Mouse (Mus musculus) heart, postnatal 0 days (tissue): ENCODE measurements around the gene Ninl. TPM values are rescaled to one million over a fixed set of nuclear protein-coding genes. Genes with fewer than 3 reads are reported as not detected.

Source experiments
- ATAC-seq: fragments of 200-750 bp; cut with Nextera tagmentation; 2 replicates; pipeline ENCODE4 v1.8.0; 2017; ENCODE audit warnings: low read depth, moderate number of reproducible peaks, moderate library complexity; ENCODE audit not compliant: insufficient read depth
- DNase-seq: peaks from one replicate; pipeline ENCODE4 v3.0.0-alpha.2; 2016; ENCODE audit warnings: low spot score
- H3K27ac ChIP-seq: fragments of 300-500 bp; sonication (generic); 2 replicates; pipeline ENCODE4 v1.5.1; 2014; ENCODE audit warnings: low read depth, mild to moderate bottlenecking
- H3K27me3 ChIP-seq: fragments of 300-500 bp; sonication (generic); 2 replicates; pipeline ENCODE4 v1.6.1; 2014; ENCODE audit warnings: low read length, mixed read lengths; ENCODE audit not compliant: control insufficient read depth, insufficient read depth
- H3K36me3 ChIP-seq: fragments of 300-500 bp; sonication (generic); replicated peaks from 2 replicates; pipeline ENCODE4 v1.6.1; 2014; ENCODE audit warnings: low read length, mixed read lengths; ENCODE audit not compliant: control insufficient read depth, insufficient read depth
- H3K4me1 ChIP-seq: fragments of 300-500 bp; sonication (generic); 2 replicates; pipeline ENCODE4 v1.6.1; 2014; ENCODE audit warnings: antibody characterized with exemption; ENCODE audit not compliant: control insufficient read depth, insufficient read depth
- H3K4me2 ChIP-seq: fragments of 300-500 bp; sonication (generic); 2 replicates; pipeline ENCODE4 v1.6.1; 2014; ENCODE audit warnings: low read depth, mild to moderate bottlenecking, low read length, moderate library complexity
- H3K4me3 ChIP-seq: fragments of 300-500 bp; sonication (generic); 2 replicates; pipeline ENCODE4 v1.5.1; 2014; ENCODE audit warnings: low read depth, low read length
- H3K9ac ChIP-seq: fragments of 300-500 bp; sonication (generic); replicated peaks from 2 replicates; pipeline ENCODE4 v1.6.1; 2014; ENCODE audit warnings: low read depth, low read length, mixed read lengths
- H3K9me3 ChIP-seq: fragments of 300-500 bp; sonication (generic); replicated peaks from 2 replicates; pipeline ENCODE4 v1.6.1; 2016; ENCODE audit warnings: low read length; ENCODE audit not compliant: control insufficient read depth
- CTCF ChIP-seq: IDR thresholded peaks from 2 replicates; pipeline ENCODE4 v1.5.1; 2016; ENCODE audit warnings: antibody characterized with exemption, control low read depth, low read depth
- EP300 ChIP-seq: IDR thresholded peaks from 2 replicates; pipeline ENCODE4 v1.6.1; 2016; ENCODE audit warnings: antibody characterized with exemption, low read depth
- WGBS: fragments of 180-500 bp; shearing (Covaris S2); extraction: QIAGEN DNeasy Blood & Tissue Kit; methylation state at CpG from one replicate; pipeline ENCODE4 v1.1.7; 2014; 5-methylcytosine and 5-hydroxymethylcytosine counted together
- polyA plus RNA-seq: library from polyadenylated mRNA; unstranded; fragments of >200 nt; fragmentation: Nextera tagmentation; extraction: Ambion mirVana; gene quantifications from 2 replicates; pipeline ENCODE4 v1.2.1, GENCODE M21; 2015
- total RNA-seq: library from RNA; depleted of rRNA; stranded (reverse); fragments of >200 nt; gene quantifications from 2 replicates; pipeline ENCODE4 v1.2.3, GENCODE M21; 2014; ENCODE audit warnings: low replicate concordance

Ninl gene
- total and polyA plus RNA-seq, 2 experiments from 2014 or later, result 0.27 to 1.4 TPM

- ATAC-seq (no peak), DNase-seq (no peak)
- H3K36me3 ChIP-seq, result no peaks in the 10 kb centered on the region
- no peaks in the 10 kb centered on the region for H3K27me3 ChIP-seq
- no peak overlapping the region for H3K9ac ChIP-seq
- H3K4me3 ChIP-seq, result no peak overlapping the region
- H3K4me2 ChIP-seq, result no peak overlapping the region
- TF ChIP-seq EP300, result no peak
- no peak for TF ChIP-seq CTCF
- no peaks in the 10 kb centered on the region for H3K4me1 ChIP-seq
- H3K9me3 ChIP-seq, result no peaks in the 10 kb centered on the region
- H3K27ac ChIP-seq, result no peak overlapping the region
Observed at GRCm38 (mm10) chr2:150982051-150982450, 57.1 kb downstream of the Ninl start.

GRCm38 (mm10) chr2:150981524-150981923 is 57.7 kb downstream of the Ninl start:
- no peak overlapping the region for H3K4me3 ChIP-seq
- no peak for DNase-seq
- H3K4me2 ChIP-seq, result no peak overlapping the region
- no peak overlapping the region for H3K9ac ChIP-seq
- 50% methylated on average over 7 of the region's 7 CpGs for WGBS
- H3K36me3 ChIP-seq, result no peaks in the 10 kb centered on the region
- TF ChIP-seq EP300 (no peak), CTCF (no peak)
- no peaks in the 10 kb centered on the region for H3K9me3 ChIP-seq
- H3K27me3 ChIP-seq, result no peaks in the 10 kb centered on the region
- ATAC-seq, result no peak
- H3K27ac ChIP-seq, result no peak overlapping the region
- no peaks in the 10 kb centered on the region for H3K4me1 ChIP-seq

- H3K4me3 ChIP-seq, result no peak overlapping the region
- H3K27ac ChIP-seq, result no peak overlapping the region
- no peaks in the 10 kb centered on the region for H3K4me1 ChIP-seq
- DNase-seq (no peak), ATAC-seq (no peak)
- H3K27me3 ChIP-seq, result no peaks in the 10 kb centered on the region
- no peaks in the 10 kb centered on the region for H3K9me3 ChIP-seq
- no peaks in the 10 kb centered on the region for H3K36me3 ChIP-seq
- 78% methylated on average over 14 of the region's 14 CpGs for WGBS
- no peak overlapping the region for H3K4me2 ChIP-seq
- H3K9ac ChIP-seq, result no peak overlapping the region
- no peak for TF ChIP-seq CTCF
- no peak for TF ChIP-seq EP300
Observed at GRCm38 (mm10) chr2:150979861-150980620, 59.1 kb downstream of the Ninl start.

GRCm38 (mm10) chr2:150978791-150979190 is 60.4 kb downstream of the Ninl start:
- Histone ChIP-seq H3K9ac (no peak overlapping the region), H3K4me1 (no peaks in the 10 kb centered on the region), H3K27me3 (no peaks in the 10 kb centered on the region), H3K27ac (no peak overlapping the region), H3K9me3 (no peaks in the 10 kb centered on the region), H3K4me2 (no peak overlapping the region), H3K4me3 (no peak overlapping the region), H3K36me3 (no peaks in the 10 kb centered on the region)
- no peak for TF ChIP-seq CTCF
- no peak for TF ChIP-seq EP300
- 68% methylated on average over 3 of the region's 3 CpGs for WGBS
- no peak for ATAC-seq
- DNase-seq, result no peak

GRCm38 (mm10) chr2:150977676-150978075 is 61.5 kb downstream of the Ninl start:
- ATAC-seq, result no peak
- no peak overlapping the region for H3K27ac ChIP-seq
- no peak for DNase-seq
- WGBS, result 94% methylated on average over 6 of the region's 6 CpGs
- H3K4me3 ChIP-seq, result no peak overlapping the region
- no peaks in the 10 kb centered on the region for H3K4me1 ChIP-seq
- no peaks in the 10 kb centered on the region for H3K9me3 ChIP-seq
- no peaks in the 10 kb centered on the region for H3K27me3 ChIP-seq
- TF ChIP-seq CTCF, result no peak
- TF ChIP-seq EP300, result no peak
- 0 out of 2 replicates have a peak, but pooled peaks cover 6% of the 10 kb centered on the region for H3K36me3 ChIP-seq
- no peak overlapping the region for H3K4me2 ChIP-seq
- H3K9ac ChIP-seq, result no peak overlapping the region

- DNase-seq (no peak), ATAC-seq (no peak)
- Histone ChIP-seq H3K9ac (no peak overlapping the region), H3K9me3 (no peaks in the 10 kb centered on the region), H3K36me3 (0 out of 2 replicates have a peak, but pooled peaks cover 6% of the 10 kb centered on the region), H3K4me2 (no peak overlapping the region), H3K4me1 (no peaks in the 10 kb centered on the region), H3K4me3 (no peak overlapping the region), H3K27me3 (no peaks in the 10 kb centered on the region), H3K27ac (no peak overlapping the region)
- WGBS, result 86% methylated on average over 5 of the region's 5 CpGs
- TF ChIP-seq EP300 (no peak), CTCF (no peak)
Observed at GRCm38 (mm10) chr2:150976871-150977270, 62.3 kb downstream of the Ninl start.
